Mouse (Mus musculus) c-Kit-positive CD71-negative TER-119-negative erythroid progenitor cells, embryonic 14.5 days (primary cell): Measurements from ENCODE around the gene Deaf1.
A peak's percentile ranks its signal among the peaks of the same experiment; 100 is the strongest.

Source experiments
- DNase-seq: peaks from one replicate; pipeline ENCODE4 v3.0.0-alpha.2; 2013; ENCODE audit warnings: low read depth

The Deaf1 gene

GRCm38 (mm10) chr7:141327469-141328372 lies at the start of gene Deaf1, which contains the start of gene Tmem80:
Gene Deaf1, minus strand, starts transcription at chr7:141327690.
Gene Tmem80, plus strand, starts transcription at chr7:141327739.
- peak; percentile 93 for DNase-seq

- DNase-seq: no peak
Observed at GRCm38 (mm10) chr7:141374399-141374798, 46.9 kb upstream of the Deaf1 start.

GRCm38 (mm10) chr7:141373611-141374010 lies 46.1 kb upstream of the Deaf1 start:
- no peak for DNase-seq

- DNase-seq: no peak
Observed at GRCm38 (mm10) chr7:141371942-141372595, 44.6 kb upstream of the Deaf1 start.

- no peak for DNase-seq
Observed at GRCm38 (mm10) chr7:141369918-141370317, 42.4 kb upstream of the Deaf1 start.

- no peak for DNase-seq
Observed at GRCm38 (mm10) chr7:141367358-141367757, 39.9 kb upstream of the Deaf1 start.

- DNase-seq: no peak
Observed at GRCm38 (mm10) chr7:141365049-141365445, 37.6 kb upstream of the Deaf1 start.

- no peak for DNase-seq
Observed at GRCm38 (mm10) chr7:141364349-141365048, 37.0 kb upstream of the Deaf1 start.

- DNase-seq: no peak
Observed at GRCm38 (mm10) chr7:141363752-141364125, 36.2 kb upstream of the Deaf1 start.

- peak; percentile 80 for DNase-seq
Observed at GRCm38 (mm10) chr7:141363106-141363751, 35.7 kb upstream of the Deaf1 start.

- DNase-seq: no peak
Observed at GRCm38 (mm10) chr7:141361510-141361909, 34.0 kb upstream of the Deaf1 start.

GRCm38 (mm10) chr7:141356971-141357370 lies 29.5 kb upstream of the Deaf1 start:
- DNase-seq: no peak

GRCm38 (mm10) chr7:141355626-141356326 lies 28.3 kb upstream of the Deaf1 start:
- no peak for DNase-seq

- DNase-seq: no peak
Observed at GRCm38 (mm10) chr7:141355051-141355450, 27.6 kb upstream of the Deaf1 start.

- DNase-seq: no peak
Observed at GRCm38 (mm10) chr7:141351061-141351460, 23.6 kb upstream of the Deaf1 start.

GRCm38 (mm10) chr7:141344787-141345186 lies 17.3 kb upstream of the Deaf1 start:
- no peak for DNase-seq

- no peak for DNase-seq
Observed at GRCm38 (mm10) chr7:141343696-141344095, 16.2 kb upstream of the Deaf1 start.

GRCm38 (mm10) chr7:141343230-141343629 lies 15.7 kb upstream of the Deaf1 start:
- DNase-seq: no peak

- DNase-seq: no peak
Observed at GRCm38 (mm10) chr7:141341689-141342226, 14.3 kb upstream of the Deaf1 start.

- no peak for DNase-seq
Observed at GRCm38 (mm10) chr7:141340476-141340875, 13.0 kb upstream of the Deaf1 start.

- no peak for DNase-seq
Observed at GRCm38 (mm10) chr7:141340023-141340422, 12.5 kb upstream of the Deaf1 start.
